Mouse (Mus musculus) mouse embryonic stem cell (cell line): ENCODE results near the gene Gtdc1.
"Not testable (repeated sequence)": the region's sequence is repeated elsewhere in the genome, so short reads cannot be mapped to it uniquely, and the experiment has no call there.

Experiments
- in situ Hi-C, 2 experiments: fragments of 300-500 bp; cut with MboI; formaldehyde crosslinking; loops; 1 replicate in 1 of 2; 3 replicates in 1 of 2; pipeline ENCODE4 v1.14.3; 2019 to 2020; ENCODE audit warnings: low sequenced_read_pairs in 2 of 2, low pct_unique_long_range_greater_than_20kb in 1 of 2, mixed read lengths in 1 of 2; ENCODE audit not compliant: unreplicated experiment in 1 of 2

Gtdc1 gene

DNA sequence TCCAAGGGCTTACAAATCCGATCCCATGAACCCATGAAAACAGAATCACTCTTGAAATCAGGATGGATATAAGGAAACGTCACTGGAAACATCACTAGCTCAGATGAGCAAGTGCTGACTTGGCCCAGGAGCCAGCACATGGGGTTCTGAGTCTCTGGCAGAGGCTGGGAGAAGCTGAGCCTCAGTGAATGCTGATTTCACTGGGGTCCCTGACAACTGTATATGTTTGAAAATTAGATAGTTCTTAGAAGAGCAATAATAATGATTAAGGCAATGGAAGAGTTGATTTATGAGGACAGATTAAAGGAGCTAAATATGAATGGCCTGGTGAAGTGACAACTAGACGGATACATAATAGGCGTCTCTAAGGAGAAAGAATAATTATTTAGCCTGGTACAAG lies 289.3 kb downstream of the Gtdc1 start:
- in situ Hi-C loops: no loop called here

DNA sequence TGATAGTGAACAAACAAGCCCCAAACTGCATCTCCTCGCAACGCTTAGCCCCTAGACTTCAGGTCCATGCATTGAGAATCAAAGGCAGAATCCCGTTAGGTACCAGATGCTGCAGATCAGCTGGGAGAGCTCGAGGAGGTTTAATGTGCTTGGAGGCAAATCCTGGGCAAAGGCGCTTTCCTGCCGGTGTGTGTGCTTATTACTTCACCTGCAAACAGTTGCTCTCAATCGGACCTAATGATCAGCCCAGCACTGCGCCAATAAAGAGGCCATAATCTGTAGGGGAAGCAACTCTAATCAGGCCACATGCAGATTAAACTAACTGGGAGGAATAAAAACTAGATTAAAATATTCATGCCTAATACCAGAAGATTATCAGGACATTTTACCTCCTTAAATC lies 293.5 kb downstream of the Gtdc1 start:
- in situ Hi-C loops: no loop called here

DNA sequence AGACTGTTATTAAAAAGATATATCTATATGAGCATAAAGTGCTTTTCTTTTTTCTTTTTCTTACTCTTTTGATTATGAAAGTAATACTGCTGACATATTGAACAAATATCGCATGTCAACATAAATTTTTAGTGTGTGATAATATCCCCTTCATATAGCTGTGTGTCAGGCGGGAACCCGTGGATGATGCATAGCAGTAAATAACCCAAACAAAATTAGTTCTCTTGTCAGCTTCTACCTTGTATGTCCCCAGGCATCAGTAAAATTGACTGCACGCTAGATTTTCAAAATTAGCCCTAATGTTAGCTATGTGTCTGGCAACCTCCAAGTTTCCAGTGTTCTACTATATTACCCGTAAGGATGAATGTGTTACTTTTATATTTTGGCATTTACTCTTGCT lies 294.4 kb downstream of the Gtdc1 start:
- in situ Hi-C loops: no loop called here

- in situ Hi-C loops: no loop called here
These were observed 294.9 kb downstream of the Gtdc1 start for GRCm38 (mm10) chr2:44632584-44632983.

- in situ Hi-C loops: no loop called here
These were observed 296.4 kb downstream of the Gtdc1 start for GRCm38 (mm10) chr2:44631064-44631463.

DNA sequence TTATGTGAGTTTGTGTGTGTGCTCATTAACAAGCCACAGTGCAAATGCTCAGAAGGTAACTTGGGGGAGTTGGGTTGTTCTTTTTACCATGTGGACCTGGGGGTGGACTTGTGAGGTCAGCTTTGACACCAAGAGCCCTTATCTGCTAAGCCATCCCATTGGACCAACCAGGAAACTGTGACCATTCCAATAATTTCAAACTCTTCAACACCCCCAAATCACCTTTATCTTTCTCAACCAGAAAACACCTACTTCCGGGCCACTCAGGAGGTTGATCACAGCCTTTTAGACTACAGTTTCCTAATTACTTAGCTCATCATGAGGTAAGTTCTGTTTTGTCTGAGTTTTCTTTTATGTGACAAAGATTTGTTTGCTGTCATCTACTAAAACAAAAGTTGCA lies 298.7 kb downstream of the Gtdc1 start:
- in situ Hi-C loops: no loop called here

DNA sequence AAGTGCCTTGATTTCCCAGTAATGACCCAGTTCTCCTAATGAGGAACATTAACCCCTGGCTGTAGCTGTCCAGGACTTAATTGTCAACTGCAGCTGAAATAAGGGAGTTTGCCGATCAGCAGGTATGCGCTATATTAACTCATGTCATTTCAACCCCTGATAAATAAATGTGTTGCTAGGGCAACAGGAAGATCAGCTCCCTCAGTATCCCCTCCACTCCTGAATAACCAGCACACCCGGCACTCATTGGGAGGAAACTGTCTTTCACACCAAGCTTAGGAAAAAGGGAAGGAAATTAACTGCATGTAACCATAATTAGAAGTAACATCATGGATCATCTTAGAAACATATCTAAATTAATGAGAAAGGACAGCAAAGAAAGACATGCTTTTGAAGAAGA lies 302.3 kb downstream of the Gtdc1 start:
- in situ Hi-C loops: no loop called here

- in situ Hi-C loops: no loop called here
These were observed 305.0 kb downstream of the Gtdc1 start for GRCm38 (mm10) chr2:44622471-44622870.

DNA sequence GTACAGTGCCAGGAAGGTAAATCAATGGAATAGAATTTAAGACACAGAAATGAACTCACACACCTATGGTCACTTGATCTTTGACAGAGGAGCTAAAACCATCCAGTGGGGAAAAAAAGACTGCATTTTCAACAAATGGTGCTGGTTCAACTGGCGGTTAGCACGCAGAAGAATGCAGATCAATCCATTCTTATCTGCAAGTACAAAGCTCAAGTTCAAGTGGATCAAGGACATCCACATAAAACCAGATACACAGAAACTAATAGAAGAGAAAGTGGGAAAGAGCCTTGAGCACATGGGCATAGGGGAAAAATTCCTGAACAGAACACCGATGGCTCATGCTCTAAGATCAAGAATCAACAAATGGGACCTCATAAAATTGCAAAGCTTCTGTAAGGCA lies 327.8 kb downstream of the Gtdc1 start:
- in situ Hi-C loops: not testable (repeated sequence)

DNA sequence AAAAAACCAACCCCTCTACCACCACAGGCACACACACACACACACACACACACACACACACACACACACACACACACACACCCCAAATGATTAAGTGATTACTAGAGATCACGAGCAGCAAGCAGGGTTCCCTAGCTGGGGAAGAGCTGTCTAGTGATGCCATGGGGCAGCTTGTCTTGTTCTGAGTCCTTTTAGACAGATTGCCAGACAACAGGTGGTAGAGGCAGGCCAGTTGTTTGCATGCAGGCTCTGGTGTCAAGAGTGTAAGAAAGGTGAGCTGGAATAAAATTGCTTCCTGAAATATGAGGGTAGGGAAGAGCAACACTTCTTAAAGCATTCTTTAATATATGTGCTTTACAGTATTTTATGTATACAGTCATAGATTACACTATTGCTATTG lies 333.2 kb downstream of the Gtdc1 start:
- in situ Hi-C loops: no loop called here

- in situ Hi-C loops: no loop called here
These were observed 336.6 kb downstream of the Gtdc1 start for GRCm38 (mm10) chr2:44590881-44591280.

DNA sequence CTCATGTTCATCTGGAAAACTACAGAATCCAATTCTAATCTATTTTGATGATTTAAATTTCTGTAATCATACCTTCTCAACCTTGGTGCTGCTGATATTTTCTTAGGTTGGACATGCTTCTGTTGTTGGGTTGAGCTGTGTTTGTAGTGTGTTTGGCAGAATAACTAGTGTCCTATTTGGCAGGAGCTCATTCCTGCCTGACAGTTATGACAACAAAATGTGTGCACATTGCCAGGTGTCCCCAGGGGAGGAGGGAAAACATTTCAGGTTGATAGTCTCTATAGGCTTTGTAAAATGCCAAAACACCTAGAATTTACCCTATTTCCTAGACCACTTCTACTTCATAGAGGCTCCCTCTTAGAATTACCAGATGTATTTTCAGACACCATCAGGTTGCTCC lies 343.4 kb downstream of the Gtdc1 start:
- in situ Hi-C loops: no loop called here

DNA sequence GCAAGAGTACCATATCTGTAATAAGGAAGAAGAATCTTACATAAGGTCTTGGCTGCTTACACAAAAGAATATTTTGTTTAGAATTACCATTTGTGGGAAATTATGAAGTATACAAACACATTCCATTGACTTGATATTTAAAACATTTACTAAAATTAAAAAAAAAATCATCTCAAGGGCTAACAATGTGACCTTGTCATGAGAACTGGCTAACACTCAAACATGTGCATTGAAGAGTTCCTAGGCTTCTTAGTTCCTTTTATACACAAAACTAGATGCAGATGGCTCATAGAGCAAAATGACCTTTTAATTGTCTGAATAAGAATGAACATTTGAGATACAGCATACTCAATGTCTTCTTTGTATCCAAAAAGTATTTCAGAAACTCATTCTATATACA lies 344.0 kb downstream of the Gtdc1 start:
- in situ Hi-C loops: no loop called here

DNA sequence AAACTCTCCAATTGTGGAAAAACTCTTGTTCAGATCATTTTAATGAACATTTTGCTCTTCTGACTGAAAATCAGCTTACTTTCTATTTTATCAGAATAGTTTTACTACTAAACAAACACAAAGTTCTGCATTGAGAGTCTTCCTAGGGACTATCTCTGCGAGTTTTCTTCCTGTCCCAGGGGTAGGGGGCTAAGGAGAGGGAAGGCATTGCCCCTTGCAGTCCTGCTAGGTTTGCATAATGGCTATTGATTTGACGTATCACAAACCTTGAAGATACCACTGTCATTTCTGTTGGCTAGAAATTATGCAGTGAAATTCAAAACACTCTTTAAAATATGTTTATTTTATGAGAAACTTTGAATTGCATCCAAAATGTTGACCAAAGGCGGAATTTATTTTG lies 355.6 kb downstream of the Gtdc1 start:
- in situ Hi-C loops: no loop called here

DNA sequence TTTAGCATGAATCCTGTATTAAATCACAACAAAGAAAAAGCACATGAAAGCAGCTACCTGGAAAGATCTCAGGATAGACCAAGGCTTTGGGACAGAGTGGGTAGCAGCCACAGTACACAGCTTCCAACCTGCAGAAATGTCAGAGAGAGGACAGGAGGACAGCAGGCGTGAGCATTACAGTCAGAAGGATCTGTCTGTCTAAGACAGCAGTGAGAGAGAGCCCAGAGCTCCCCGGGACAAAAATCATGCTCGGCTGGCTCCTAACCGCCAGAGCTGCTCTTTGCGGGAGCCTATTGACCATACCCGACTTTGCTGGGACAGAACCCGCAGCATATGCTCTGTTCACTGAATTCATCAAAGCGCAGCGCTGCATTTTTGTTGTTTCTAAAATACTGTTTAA lies 356.3 kb downstream of the Gtdc1 start:
- in situ Hi-C loops: no loop called here

DNA sequence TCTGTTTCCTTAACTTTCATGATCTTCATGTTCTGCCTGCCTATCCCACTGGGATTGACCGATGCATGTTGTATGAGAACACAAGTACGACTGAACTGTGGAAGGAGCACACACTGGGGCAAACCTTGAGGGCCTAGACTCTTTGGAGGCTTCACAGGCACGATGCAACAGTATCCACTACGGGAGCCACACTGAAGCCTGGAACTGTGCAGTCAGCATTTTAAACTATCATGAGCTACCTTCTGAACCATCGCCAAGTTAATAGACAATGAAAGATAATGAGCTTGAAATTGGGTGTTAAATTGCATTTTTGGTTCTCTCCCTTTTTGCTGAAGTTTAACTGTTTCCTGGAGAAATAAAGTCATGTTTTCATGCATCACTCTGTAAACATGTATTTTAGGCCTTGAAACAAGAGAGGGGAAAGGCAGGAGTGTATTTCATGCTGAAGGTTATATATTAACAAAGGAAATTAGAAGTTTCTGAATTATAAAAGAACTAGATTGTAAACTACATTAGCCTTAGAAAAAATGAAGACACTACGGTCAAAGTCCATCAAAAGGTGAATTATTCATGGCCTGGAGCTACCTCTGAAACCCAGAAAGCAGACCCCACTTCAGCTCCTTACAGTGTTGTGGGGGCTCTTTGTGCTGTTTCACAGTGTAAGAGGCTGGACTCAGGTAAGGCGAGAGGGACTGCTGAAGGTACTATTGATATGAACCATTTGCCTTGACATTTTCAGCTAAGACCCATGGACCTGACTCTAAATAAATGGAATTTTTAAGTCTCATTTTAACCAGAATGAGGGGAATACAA lies 358.1 kb downstream of the Gtdc1 start:
- in situ Hi-C loops: no loop called here

DNA sequence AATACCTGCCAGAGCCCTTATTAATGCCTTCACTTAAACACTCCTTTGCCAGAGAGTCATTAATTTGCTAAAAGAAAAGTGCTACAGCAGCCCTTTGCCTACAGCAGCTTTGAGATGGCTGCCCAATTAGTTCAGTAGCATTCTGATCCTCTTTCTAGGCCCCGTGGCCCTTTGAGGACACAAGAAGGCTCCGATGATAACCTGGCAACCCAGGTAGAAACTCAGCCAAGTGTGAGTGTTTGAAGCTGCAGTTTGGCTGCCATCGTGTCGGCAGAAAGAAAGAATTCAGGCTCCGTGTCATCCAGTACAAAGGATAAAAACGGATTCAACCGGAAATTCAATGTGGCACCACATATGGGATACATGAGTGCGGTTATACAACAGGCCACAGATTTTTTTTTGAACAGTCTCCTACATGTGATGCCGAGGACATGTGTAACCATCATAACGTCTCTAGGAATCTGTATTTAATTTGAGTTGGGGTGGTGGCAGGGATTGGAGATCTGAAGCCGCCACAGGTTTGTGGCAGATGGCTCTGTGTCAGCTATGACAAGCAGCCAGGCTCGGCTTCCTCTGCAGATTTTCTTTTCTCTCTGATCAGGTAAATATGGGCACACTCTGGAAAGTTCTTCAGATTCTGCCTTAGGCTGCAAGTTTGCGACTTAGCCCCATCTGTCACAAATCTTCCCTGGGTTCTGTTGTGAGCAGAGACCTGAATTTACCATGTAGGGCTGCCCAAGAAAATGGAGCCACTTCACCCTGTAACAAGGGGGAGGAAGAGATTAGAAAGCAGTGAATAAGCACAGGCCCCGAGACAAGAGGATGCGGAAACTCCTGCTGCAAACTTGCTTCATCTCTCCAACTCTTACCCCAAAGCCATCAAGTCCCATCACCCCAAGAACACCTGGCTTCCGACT lies 362.4 kb downstream of the Gtdc1 start:
- in situ Hi-C loops: no loop called here

GRCm38 (mm10) chr2:44561789-44562188 lies 365.7 kb downstream of the Gtdc1 start:
- in situ Hi-C loops: no loop called here

- in situ Hi-C loops: no loop called here
These were observed 368.1 kb downstream of the Gtdc1 start for GRCm38 (mm10) chr2:44559242-44559944.
